Mouse (Mus musculus): ENCODE results near the gene Tmem43. TPM values are rescaled to one million over a fixed set of nuclear protein-coding genes. Genes with fewer than 3 reads are reported as not detected.

The Tmem43 gene
- polyA plus RNA-seq, 1 experiment from 2014 or later, result 12.2 TPM

- no peak for ATAC-seq (ENCODE audit: low read depth)
- H3K36me3 ChIP-seq, result peaks cover 56% of the 10 kb centered on the region
Observed at GRCm38 (mm10) chr6:91491004-91491403, 17.5 kb downstream of the Tmem43 start.

GRCm38 (mm10) chr6:91493053-91493452 lies 19.6 kb downstream of the Tmem43 start:
- Histone ChIP-seq H3K4me3 (replicated peaks) (no peak overlapping the region), H3K27ac (no peak overlapping the region)
- no peak for DNase-seq

More at GRCm38 (mm10) chr6:91491004-91491403, 17.5 kb downstream of the Tmem43 start:
- Histone ChIP-seq H3K9me3 (replicated peaks) (no peaks in the 10 kb centered on the region), H3K4me1 (replicated peaks) (peaks cover 4% of the 10 kb centered on the region; the same call in 1 of the 2 replicates), H3K27me3 (no peaks in the 10 kb centered on the region), H3K27ac (no peak overlapping the region), H3K4me3 (replicated peaks) (no peak overlapping the region), H3K4me2 (no peak overlapping the region), H3K9ac (no peak overlapping the region)
- no peak for DNase-seq
- 74% methylated on average over 6 of the region's 6 CpGs for WGBS (ENCODE audit: insufficient replicate concordance)

GRCm38 (mm10) chr6:91494526-91494925 lies 21.0 kb downstream of the Tmem43 start:
- WGBS (ENCODE audit: insufficient replicate concordance), result 72% methylated on average over 8 of the region's 8 CpGs

More at GRCm38 (mm10) chr6:91493053-91493452, 19.6 kb downstream of the Tmem43 start:
- no peak for ATAC-seq (ENCODE audit: low read depth)
- Histone ChIP-seq H3K27me3 (no peaks in the 10 kb centered on the region), H3K36me3 (peaks cover 51% of the 10 kb centered on the region), H3K4me1 (replicated peaks) (0 out of 2 replicates have a peak, but pooled peaks cover 4% of the 10 kb centered on the region), H3K4me2 (no peak overlapping the region), H3K9ac (no peak overlapping the region), H3K9me3 (replicated peaks) (no peaks in the 10 kb centered on the region)
- WGBS (ENCODE audit: insufficient replicate concordance), result 50% methylated on average over 10 of the region's 10 CpGs

DNA sequence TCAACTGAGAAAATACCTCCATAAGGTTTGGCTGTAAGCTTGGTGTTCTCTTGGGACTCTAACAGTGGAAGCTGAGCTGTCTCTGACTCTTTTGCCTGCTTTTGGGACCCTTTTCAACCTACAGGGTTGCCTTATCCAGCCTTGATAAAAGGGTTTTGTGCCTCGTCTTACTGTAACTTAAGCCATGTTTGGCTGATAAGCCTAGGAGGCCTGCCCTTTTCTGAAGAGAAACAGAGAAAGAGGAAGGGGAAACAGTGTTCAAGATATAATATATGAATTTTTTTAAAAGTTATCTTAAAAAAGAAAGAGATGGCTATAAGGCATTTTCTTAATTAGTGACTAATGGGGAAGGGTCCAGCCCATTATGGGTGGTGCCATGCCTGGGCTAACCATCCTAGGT lies 29.8 kb downstream of the Tmem43 start:
- no peak overlapping the region for H3K27ac ChIP-seq
- WGBS (ENCODE audit: insufficient replicate concordance), result 48% methylated on average over 1 of the region's 1 CpGs
- no peak for DNase-seq
- H3K9ac ChIP-seq, result no peak overlapping the region
- no peaks in the 10 kb centered on the region for H3K9me3 ChIP-seq (replicated peaks)
- H3K4me1 ChIP-seq (replicated peaks), result peaks cover 7% of the 10 kb centered on the region; the same call in 1 of the 2 replicates
- ATAC-seq (ENCODE audit: low read depth), result no peak
- no peaks in the 10 kb centered on the region for H3K27me3 ChIP-seq
- H3K4me2 ChIP-seq, result no peak overlapping the region
- peaks cover 89% of the 10 kb centered on the region for H3K36me3 ChIP-seq
- H3K4me3 ChIP-seq (replicated peaks), result no peak overlapping the region

More at GRCm38 (mm10) chr6:91494526-91494925, 21.0 kb downstream of the Tmem43 start:
- ATAC-seq (ENCODE audit: low read depth) (no peak), DNase-seq (no peak)
- Histone ChIP-seq H3K4me3 (replicated peaks) (no peak overlapping the region), H3K36me3 (peaks cover 59% of the 10 kb centered on the region), H3K4me1 (replicated peaks) (no peaks in the 10 kb centered on the region), H3K9me3 (replicated peaks) (no peaks in the 10 kb centered on the region), H3K4me2 (no peak overlapping the region), H3K9ac (no peak overlapping the region), H3K27me3 (no peaks in the 10 kb centered on the region), H3K27ac (no peak overlapping the region)

GRCm38 (mm10) chr6:91506036-91506435 lies 32.5 kb downstream of the Tmem43 start:
- Histone ChIP-seq H3K27me3 (no peaks in the 10 kb centered on the region), H3K27ac (0 out of 2 replicates have a peak overlapping the region, but pooled peaks have one; percentile 47), H3K4me1 (replicated peaks) (peaks cover 7% of the 10 kb centered on the region; the same call in 1 of the 2 replicates), H3K9me3 (replicated peaks) (no peaks in the 10 kb centered on the region), H3K4me2 (no peak overlapping the region), H3K9ac (no peak overlapping the region), H3K4me3 (replicated peaks) (no peak overlapping the region), H3K36me3 (peaks cover 67% of the 10 kb centered on the region)
- DNase-seq (peak; percentile 11), ATAC-seq (ENCODE audit: low read depth) (peak; percentile 50; the same call in 1 of the 2 replicates)
- 41% methylated on average over 5 of the region's 5 CpGs for WGBS (ENCODE audit: insufficient replicate concordance)

- Histone ChIP-seq H3K4me1 (replicated peaks) (peaks cover 7% of the 10 kb centered on the region; the same call in 1 of the 2 replicates), H3K27ac (no peak overlapping the region), H3K9ac (no peak overlapping the region), H3K27me3 (no peaks in the 10 kb centered on the region), H3K4me3 (replicated peaks) (no peak overlapping the region), H3K9me3 (replicated peaks) (no peaks in the 10 kb centered on the region), H3K36me3 (peaks cover 52% of the 10 kb centered on the region), H3K4me2 (no peak overlapping the region)
- DNase-seq (no peak), ATAC-seq (ENCODE audit: low read depth) (no peak)
- WGBS (ENCODE audit: insufficient replicate concordance), result 70% methylated on average over 3 of the region's 3 CpGs
Observed at GRCm38 (mm10) chr6:91508041-91508440, 34.5 kb downstream of the Tmem43 start.

DNA sequence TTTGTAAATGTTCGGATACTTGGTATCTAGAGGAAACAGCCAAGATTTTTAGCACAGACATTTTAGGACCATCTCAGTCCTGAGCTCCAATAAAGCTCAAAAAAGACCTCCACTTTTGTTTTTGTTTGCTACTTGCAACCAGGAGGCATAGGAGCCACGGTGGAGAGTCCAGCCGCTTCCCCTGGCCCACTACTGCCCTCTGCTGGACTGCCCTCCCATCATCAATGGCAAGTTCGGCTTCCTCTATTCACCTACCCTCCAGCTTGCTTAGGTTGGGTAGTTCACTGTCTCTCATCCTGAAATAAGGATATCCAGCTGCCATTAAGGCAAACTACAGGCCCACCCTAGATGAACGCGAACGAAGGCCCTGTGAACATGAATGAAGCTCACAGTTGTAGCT lies 35.8 kb downstream of the Tmem43 start:
- H3K4me1 ChIP-seq (replicated peaks), result peaks cover 14% of the 10 kb centered on the region
- H3K9ac ChIP-seq, result no peak overlapping the region
- H3K27ac ChIP-seq, result no peak overlapping the region
- WGBS (ENCODE audit: insufficient replicate concordance), result 32% methylated on average over 7 of the region's 7 CpGs
- H3K4me2 ChIP-seq, result no peak overlapping the region
- peak; percentile 65; the same call in 1 of the 2 replicates for ATAC-seq (ENCODE audit: low read depth)
- H3K36me3 ChIP-seq, result peaks cover 40% of the 10 kb centered on the region
- peak; percentile 52 for DNase-seq
- H3K27me3 ChIP-seq, result no peaks in the 10 kb centered on the region
- H3K4me3 ChIP-seq (replicated peaks), result no peak overlapping the region
- no peaks in the 10 kb centered on the region for H3K9me3 ChIP-seq (replicated peaks)

DNA sequence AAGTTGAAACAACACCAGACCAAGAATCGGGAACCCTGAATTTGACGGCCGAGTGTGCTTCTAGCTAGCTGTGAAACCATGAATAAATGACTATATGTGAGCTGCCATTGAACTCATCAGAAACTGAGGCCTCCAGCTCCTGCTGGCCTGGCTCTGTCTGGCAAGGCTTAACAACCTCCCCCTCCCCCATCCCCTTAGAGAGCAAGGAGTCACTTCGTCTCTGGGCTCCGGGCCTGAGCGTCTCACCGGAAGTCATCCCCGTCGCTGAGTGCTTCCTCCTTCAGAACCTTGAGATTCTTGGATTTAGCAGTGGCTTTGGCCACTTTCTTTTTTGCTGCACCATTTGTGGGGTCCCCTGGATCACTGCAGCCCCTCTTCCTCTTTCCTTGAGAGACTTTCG lies 36.7 kb downstream of the Tmem43 start:
- ATAC-seq (ENCODE audit: low read depth) (no peak), DNase-seq (no peak)
- Histone ChIP-seq H3K36me3 (peaks cover 31% of the 10 kb centered on the region), H3K9ac (no peak overlapping the region), H3K27me3 (no peaks in the 10 kb centered on the region), H3K4me3 (replicated peaks) (no peak overlapping the region), H3K4me2 (no peak overlapping the region), H3K9me3 (replicated peaks) (no peaks in the 10 kb centered on the region), H3K27ac (no peak overlapping the region), H3K4me1 (replicated peaks) (peaks cover 23% of the 10 kb centered on the region)
- WGBS (ENCODE audit: insufficient replicate concordance), result 65% methylated on average over 10 of the region's 10 CpGs

GRCm38 (mm10) chr6:91514135-91514534 lies 40.6 kb downstream of the Tmem43 start:
- Histone ChIP-seq H3K4me1 (replicated peaks) (peaks cover 40% of the 10 kb centered on the region), H3K9ac (no peak overlapping the region), H3K4me2 (peak overlapping the region; percentile 96), H3K4me3 (replicated peaks) (no peak overlapping the region), H3K27ac (no peak overlapping the region), H3K9me3 (replicated peaks) (no peaks in the 10 kb centered on the region), H3K27me3 (no peaks in the 10 kb centered on the region), H3K36me3 (peaks cover 20% of the 10 kb centered on the region)
- DNase-seq, result no peak
- ATAC-seq (ENCODE audit: low read depth), result no peak

DNA sequence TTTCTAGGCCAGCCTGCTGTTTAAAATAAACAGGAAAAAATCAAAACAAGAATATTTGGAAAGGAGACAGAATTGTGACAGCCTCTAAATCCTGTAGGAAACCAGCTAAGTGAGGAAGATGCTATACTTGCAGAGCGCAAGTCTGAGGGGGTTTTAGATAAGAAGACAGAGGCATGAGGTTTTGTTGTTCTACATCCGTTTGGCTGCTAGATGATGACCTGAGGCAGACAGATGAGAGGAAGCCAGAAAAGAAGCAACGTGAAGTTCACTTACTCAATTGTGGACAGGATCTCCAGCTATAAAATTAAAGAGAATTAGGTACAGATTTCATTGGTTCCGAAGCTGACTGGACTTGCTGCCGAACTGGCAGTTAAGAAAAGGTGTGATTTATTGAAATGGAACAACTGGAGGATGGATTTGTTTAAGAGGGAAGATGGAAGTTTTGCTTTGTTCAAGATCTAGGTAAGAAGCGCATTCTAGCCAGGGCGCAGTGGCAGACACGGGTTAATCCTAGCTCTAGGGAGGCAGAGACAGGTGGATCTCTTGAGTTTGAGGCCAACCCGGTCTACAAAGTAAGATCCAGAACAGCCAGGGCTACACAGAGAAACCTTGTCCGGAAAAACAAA lies 41.3 kb downstream of the Tmem43 start:
- H3K27me3 ChIP-seq, result no peaks in the 10 kb centered on the region
- peak overlapping the region; percentile 96 for H3K4me2 ChIP-seq
- H3K9me3 ChIP-seq (replicated peaks), result no peaks in the 10 kb centered on the region
- ATAC-seq (ENCODE audit: low read depth) (no peak), DNase-seq (no peak)
- H3K4me1 ChIP-seq (replicated peaks), result peaks cover 40% of the 10 kb centered on the region
- H3K27ac ChIP-seq, result peak overlapping the region; percentile 23; the same call in 1 of the 2 replicates
- peak overlapping the region; percentile 78 for H3K4me3 ChIP-seq (replicated peaks)
- H3K9ac ChIP-seq, result peak overlapping the region; percentile 80
- H3K36me3 ChIP-seq, result peaks cover 27% of the 10 kb centered on the region
- WGBS (ENCODE audit: insufficient replicate concordance), result 15% methylated on average over 10 of the region's 10 CpGs

DNA sequence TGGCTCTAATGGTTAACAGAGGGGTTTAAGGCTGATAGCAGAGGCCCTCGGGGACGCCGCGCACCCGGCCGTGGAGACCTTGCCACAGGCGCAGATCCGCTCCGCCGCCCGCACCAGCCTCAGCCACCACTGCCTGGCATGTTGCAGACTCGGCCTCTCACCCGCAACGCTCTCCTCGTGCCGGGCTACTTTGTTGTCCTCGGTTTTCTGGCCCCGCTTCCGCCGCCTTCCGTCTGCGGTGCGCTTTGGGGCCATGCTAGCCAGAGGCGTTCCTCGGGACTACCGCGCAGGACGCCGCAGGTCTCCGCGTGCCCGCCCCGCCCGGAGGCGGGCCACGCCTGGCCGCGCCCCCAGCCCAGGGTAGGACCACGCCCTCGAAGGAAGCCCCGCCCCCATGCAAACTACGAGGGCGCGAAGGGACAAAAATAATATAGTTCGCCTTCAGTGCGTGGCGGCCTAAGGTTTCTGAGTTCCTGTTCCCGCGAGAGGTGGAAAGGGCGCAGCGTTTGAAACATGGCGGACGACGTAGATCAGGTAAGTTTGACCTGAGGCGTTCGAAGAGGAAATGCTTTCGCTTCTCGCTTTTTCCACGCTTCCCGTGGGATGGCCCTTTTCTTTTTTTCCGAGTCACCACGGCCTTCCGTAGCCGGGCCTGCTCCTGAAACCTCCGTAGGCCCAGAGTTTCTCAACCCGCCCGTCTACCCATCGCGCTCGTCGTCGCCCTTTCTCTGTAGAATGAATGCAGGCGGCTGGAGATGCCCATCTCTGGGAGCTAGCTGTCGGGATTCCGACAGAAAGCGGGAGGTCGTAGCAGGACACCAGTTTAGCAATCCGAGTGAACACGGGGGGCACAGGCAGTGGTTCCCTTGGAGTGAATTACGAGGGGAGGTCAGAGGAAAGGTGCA lies 42.3 kb downstream of the Tmem43 start, which contains the start of the genes Xpc and Lsm3:
Gene Xpc, minus strand, starts transcription at position 344 of the 905 bp plus-strand sequence.
Gene Lsm3, plus strand, starts transcription at position 384 of the 905 bp plus-strand sequence.
- peaks cover 40% of the 10 kb centered on the region for H3K4me1 ChIP-seq (replicated peaks)
- H3K27me3 ChIP-seq, result no peaks in the 10 kb centered on the region
- peak within 1 kb of the TSS; percentile 88 for H3K9ac ChIP-seq
- no peaks in the 10 kb centered on the region for H3K9me3 ChIP-seq (replicated peaks)
- peaks cover 37% of the 10 kb centered on the region for H3K36me3 ChIP-seq
- H3K27ac ChIP-seq, result peak within 1 kb of the TSS; percentile 77
- H3K4me2 ChIP-seq, result peak within 1 kb of the TSS; percentile 96
- peak; percentile 98 for ATAC-seq (ENCODE audit: low read depth)
- DNase-seq, result peak; percentile 95
- under 1% methylated on average over 80 of the region's 80 CpGs for WGBS (ENCODE audit: insufficient replicate concordance)
- H3K4me3 ChIP-seq (replicated peaks), result peak within 1 kb of the TSS; percentile 78
